Mouse (Mus musculus) fat pad, adult 2 months (tissue): ENCODE measurements around the gene Slc1a1.
A peak's percentile ranks its signal among the peaks of the same experiment; 100 is the strongest.

Experiments
- DNase-seq: peaks from one replicate; pipeline ENCODE4 v3.0.0-alpha.2; 2011; ENCODE audit warnings: low read depth, low spot score; ENCODE audit errors: extremely low read depth

The Slc1a1 gene

GRCm38 (mm10) chr19:28850510-28850909 is 15.7 kb downstream of the Slc1a1 start:
- no peak for DNase-seq

DNA sequence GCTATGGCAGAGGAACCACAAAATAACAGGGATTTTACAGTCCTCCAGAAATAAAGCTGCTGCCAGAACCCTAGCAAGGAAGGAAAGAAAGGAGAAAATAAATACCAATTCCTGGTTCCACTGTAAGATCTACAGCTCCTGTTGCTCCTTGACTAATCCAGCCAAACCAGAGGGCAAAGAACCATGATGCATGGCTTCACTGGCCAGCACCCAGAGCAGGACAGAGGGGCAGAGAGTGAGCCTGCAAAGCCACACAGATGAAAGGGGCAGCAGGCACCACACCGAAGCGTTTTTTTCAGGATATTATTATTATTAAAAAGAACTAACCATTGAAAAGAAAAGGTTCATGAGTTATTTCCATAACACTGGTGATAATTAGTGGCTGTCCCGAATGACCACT is 17.2 kb downstream of the Slc1a1 start:
- DNase-seq = no peak

- DNase-seq = no peak
Observed at GRCm38 (mm10) chr19:28854831-28855230, 20.0 kb downstream of the Slc1a1 start.

DNA sequence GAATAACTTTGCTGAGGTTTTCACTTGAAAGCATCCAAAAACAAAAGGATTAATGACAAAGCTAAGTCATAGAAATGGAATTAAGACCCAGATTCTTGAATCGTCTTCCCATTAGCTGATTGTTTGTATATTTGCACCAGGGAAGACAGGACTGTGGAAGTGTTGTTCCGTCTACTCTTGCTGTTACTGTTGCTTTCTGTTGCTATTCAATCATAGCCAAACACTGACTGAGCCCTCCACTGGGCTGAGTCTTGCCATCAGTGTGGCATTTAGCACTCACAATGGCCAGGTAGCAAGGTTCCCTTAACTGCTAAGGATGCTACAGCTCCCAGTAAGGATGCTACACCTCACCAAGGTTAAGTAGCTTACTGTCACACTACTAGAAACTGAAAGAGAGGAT is 25.4 kb downstream of the Slc1a1 start:
- DNase-seq = no peak

DNA sequence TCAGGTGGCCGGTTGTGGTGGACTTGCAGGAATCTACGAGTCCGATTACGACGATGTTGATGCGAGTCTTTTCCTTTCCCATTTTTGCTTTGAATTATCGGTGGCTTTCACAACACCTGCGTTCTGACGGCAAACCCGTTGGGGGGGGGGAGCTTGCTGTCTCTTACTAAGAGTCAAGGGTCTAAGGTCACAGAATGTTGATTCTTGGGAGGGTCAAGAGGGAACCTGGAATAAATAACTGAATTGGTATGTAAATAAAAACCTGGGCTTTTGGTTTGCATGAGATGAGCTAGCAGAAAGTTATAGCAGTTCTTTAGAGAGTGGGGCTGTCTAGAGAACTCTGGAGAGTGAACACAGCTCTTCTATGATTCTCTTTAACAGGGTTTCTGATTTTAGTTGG is 28.8 kb downstream of the Slc1a1 start:
- DNase-seq = no peak

DNA sequence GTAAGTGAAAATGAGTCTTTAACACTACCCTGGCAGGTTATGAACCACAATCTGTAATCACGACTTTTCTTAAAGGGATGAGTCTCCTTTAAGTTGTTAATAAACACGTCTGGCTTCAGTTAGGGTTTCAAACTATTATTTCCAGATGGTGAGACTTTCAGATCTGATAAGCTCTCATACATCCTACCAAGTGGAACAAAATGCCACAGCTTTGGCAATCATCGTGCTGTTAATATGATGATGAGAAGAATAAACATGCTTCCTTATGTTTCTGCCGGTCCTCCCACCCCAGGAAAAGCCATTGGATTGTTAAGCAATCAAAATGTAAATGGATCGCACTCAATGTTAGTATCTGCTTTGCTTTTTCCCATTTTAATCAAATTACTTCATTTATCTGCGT is 30.1 kb downstream of the Slc1a1 start:
- DNase-seq = no peak

DNA sequence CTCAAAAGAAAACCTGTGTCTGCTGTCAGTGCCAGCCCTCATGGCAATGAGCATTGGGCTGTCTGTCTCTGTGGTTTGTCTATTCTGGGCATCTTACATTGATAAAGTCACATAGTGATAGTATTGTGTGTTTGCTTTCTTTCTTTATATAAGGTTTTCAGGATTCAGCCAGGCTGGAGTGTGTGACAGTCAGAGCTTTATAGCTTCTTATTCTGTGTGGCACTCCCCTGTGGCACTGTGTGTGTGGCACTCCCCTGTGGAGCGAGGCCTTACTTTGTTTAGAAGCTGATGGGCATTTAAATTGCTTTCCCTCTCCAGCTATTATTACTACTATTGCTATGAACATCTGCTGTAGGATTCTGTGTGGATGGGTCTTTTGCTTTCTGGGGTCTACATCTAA is 30.7 kb downstream of the Slc1a1 start:
- DNase-seq = no peak

GRCm38 (mm10) chr19:28869251-28869855 is 34.5 kb downstream of the Slc1a1 start:
- DNase-seq = no peak

DNA sequence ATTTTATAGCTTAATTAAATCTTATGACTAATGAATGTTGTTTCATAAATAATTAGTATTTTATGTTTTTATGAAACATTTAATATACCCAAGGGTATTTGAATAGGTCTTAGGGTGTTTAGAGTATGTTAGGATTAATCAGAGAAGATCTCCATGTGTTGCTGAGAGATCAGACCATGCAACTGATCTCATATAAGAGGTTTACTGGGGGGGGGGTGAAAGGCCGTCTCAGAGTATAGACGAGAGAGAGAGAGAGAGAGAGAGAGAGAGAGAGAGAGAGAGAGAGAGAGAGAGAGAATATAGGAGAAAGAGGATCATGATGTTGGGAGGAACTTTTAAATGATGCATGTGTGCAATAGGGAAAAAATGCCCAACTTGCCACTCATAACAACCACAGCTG is 35.5 kb downstream of the Slc1a1 start:
- no peak for DNase-seq

GRCm38 (mm10) chr19:28879476-28879875 is 44.6 kb downstream of the Slc1a1 start:
- no peak for DNase-seq

DNA sequence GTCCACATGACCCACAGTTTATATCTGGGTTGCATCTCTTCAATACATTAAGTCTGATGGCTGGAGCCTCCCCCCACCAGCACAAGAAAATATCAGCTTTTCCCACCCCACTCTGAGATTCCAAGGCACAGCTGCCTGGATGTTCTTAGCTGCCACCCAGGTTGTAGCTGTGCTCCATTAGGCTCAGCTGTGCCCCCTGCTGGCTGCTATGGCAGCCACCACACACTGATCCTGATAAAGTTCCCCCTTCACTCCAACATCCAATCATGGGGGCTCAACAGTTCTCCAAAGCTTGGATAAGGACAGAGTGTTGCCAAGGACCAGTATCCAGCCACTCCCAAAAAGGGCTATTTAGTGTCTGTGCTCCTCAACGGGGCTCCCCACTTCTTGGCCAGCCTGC is 48.3 kb downstream of the Slc1a1 start:
- DNase-seq = no peak

DNA sequence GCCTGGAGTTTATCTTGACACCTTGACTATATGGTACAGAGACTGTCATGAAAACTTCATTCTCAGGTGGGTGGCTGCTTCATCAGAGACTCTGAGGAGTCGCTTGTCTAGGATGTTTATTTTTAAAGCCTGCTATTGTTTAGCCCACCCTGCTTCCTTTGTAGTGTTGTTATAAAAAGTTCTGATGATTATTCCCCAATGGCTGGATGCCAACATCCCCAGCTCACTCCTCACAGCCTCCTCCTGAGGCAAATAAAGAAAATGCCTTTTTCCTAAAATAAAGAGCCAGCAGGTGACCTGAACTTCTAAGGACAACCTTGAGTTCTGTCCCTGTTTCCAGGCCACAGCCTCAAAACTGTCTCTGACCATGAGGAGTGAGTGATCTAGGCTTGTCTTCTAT is 53.6 kb downstream of the Slc1a1 start:
- no peak for DNase-seq

GRCm38 (mm10) chr19:28889251-28889650 is 54.4 kb downstream of the Slc1a1 start:
- DNase-seq = no peak

GRCm38 (mm10) chr19:28891238-28891637 is 56.4 kb downstream of the Slc1a1 start:
- DNase-seq = no peak

GRCm38 (mm10) chr19:28891864-28892263 is 57.0 kb downstream of the Slc1a1 start:
- no peak for DNase-seq

DNA sequence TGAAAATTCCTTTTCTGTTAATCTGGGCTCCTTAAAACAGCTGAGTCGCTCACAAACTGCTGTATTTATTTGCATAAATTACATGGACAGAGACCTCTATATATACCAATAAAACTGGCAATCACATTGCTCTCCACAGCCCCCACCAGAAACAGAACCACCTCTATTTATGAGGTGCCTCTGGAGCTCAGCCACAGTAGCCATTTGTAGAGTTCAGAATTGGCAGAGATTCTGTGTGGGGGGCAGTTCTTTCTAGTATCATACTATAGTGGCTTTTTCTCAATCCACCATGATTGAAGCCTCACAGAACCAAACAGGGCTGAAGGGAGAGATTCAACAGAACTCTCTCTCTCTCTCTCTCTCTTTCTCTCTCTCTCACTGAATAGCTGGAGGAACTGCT is 61.8 kb downstream of the Slc1a1 start:
- no peak for DNase-seq

- DNase-seq = no peak
Observed at GRCm38 (mm10) chr19:28897497-28897896, 62.6 kb downstream of the Slc1a1 start.

GRCm38 (mm10) chr19:28900771-28901170 is 65.9 kb downstream of the Slc1a1 start:
- DNase-seq = no peak

DNA sequence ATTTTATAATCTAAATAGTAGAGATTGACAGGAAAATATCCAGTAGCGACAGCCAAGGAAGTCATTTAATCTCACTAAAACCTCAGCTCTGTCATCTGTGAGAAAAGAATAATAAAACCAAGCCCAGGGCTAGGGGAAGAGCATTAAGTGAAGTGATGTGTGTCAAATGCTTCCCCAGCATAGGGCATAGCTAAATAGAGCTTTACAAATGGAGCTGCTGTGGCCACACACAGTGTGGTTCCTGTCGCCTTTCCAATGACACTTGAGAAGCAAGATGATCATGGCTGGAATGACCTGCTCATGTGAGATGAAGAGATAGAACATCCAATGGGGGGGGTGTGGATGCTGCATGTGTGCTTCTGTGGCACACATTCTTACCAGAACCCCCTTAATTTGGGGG is 67.3 kb downstream of the Slc1a1 start:
- DNase-seq = no peak

GRCm38 (mm10) chr19:28902806-28903205 is 68.0 kb downstream of the Slc1a1 start:
- DNase-seq = peak; percentile 57

DNA sequence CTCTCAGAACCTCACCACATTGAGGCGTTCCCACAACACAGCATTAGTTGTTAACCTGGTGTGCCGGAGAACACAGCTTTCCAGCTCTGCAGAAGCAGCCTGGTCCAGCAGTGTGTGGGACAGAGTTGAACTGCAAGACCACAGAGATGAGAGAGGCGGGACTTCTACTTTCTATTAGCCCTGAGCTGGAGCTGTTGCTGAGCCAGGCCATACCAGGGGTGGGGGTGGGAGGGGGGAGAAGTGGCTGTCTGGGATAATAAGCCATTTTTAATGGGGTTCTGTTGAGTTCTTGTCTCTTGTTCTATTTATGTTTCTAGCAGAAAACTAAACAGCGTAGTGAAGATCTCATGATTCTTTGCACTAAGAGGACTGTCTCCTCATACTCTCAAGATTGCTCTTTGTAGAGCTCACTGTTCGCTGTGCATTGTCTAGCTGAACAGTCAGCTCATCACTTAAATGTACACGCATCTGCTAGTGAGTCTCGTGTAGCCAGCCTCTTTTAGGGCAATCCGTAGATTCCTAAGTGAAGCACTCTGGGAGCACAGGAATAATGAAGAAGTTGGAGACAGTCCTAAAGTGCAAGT is 68.8 kb downstream of the Slc1a1 start:
- no peak for DNase-seq

DNA sequence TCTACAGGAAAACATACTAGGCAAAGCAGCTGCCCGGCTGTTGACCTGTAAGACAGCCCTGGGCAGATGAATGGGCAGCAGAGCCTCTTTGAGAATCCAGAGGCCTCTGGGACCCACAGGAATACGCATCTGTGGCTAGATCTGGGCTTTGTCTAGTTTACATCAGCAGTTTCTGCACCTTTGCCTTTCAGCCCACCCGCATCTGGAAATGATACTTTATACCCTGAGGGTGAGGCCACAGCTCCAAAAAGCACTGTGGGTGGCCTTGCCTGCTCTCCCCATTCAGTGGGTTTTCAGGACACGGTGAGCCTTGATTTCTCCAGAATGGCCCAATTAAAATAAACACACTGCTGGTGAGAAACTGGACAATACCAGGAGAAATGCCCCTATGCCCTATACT is 73.3 kb downstream of the Slc1a1 start:
- no peak for DNase-seq

DNA sequence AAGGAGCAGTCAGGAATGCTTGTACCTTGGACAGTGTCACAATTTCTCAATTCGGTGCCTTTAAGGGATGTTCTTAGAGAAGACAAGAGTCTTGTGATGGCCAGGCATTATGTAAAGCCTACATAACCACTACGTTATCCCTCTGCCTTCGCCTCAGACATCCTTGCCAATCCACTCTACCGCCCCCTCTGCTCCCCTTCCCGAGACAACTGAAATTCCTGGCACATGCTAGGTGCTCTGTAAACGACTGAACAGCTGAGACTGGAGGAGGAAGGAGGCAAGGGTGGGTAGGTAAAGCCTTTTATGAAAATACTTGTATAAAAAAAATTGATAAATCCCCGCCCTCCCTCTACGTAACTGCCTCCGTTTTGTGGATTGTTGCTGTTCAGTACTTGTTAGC is 73.8 kb downstream of the Slc1a1 start:
- DNase-seq = peak; percentile 21
